Mouse (Mus musculus) spleen, adult 18-20 months (tissue): ENCODE measurements around the gene Grhl3.
"Not testable (repeated sequence)": the region's sequence is repeated elsewhere in the genome, so short reads cannot be mapped to it uniquely, and the experiment has no call there.

Source experiments
- DNase-seq, 2 experiments: peaks; one replicate each; pipeline ENCODE4 v3.0.0; 2022; ENCODE audit warnings: mixed read lengths in 2 of 2

Grhl3 gene

GRCm38 (mm10) chr4:135573251-135573808 lies at the start of gene Grhl3:
Grhl3 (minus strand) TSS chr4:135573630.
- DNase-seq: no peak

GRCm38 (mm10) chr4:135622290-135622689 lies 48.9 kb upstream of the Grhl3 start:
- no peak for DNase-seq

- DNase-seq: no peak
Observed at GRCm38 (mm10) chr4:135620461-135620860, 47.0 kb upstream of the Grhl3 start.

- peak; percentile 50 to 53 for DNase-seq
Observed at GRCm38 (mm10) chr4:135617783-135618470, 44.5 kb upstream of the Grhl3 start.

- DNase-seq: no peak
Observed at GRCm38 (mm10) chr4:135617038-135617437, 43.6 kb upstream of the Grhl3 start.

- DNase-seq: not testable (repeated sequence)
Observed at GRCm38 (mm10) chr4:135615307-135615706, 41.9 kb upstream of the Grhl3 start.

GRCm38 (mm10) chr4:135609986-135610385 lies 36.6 kb upstream of the Grhl3 start:
- DNase-seq: no peak

- no peak for DNase-seq
Observed at GRCm38 (mm10) chr4:135607979-135608885, 34.8 kb upstream of the Grhl3 start.

- no peak for DNase-seq
Observed at GRCm38 (mm10) chr4:135606271-135606670, 32.8 kb upstream of the Grhl3 start.

- no peak for DNase-seq
Observed at GRCm38 (mm10) chr4:135601530-135601929, 28.1 kb upstream of the Grhl3 start.

GRCm38 (mm10) chr4:135599497-135600182 lies 26.2 kb upstream of the Grhl3 start:
- DNase-seq: no peak

- DNase-seq: no peak
Observed at GRCm38 (mm10) chr4:135598998-135599397, 25.6 kb upstream of the Grhl3 start.

GRCm38 (mm10) chr4:135597571-135597970 lies 24.1 kb upstream of the Grhl3 start:
- DNase-seq: no peak

- DNase-seq: no peak
Observed at GRCm38 (mm10) chr4:135595943-135596342, 22.5 kb upstream of the Grhl3 start.

GRCm38 (mm10) chr4:135591610-135592304 lies 18.3 kb upstream of the Grhl3 start:
- no peak for DNase-seq

- no peak for DNase-seq
Observed at GRCm38 (mm10) chr4:135591086-135591485, 17.7 kb upstream of the Grhl3 start.

- DNase-seq: no peak
Observed at GRCm38 (mm10) chr4:135584838-135585237, 11.4 kb upstream of the Grhl3 start.

- no peak for DNase-seq
Observed at GRCm38 (mm10) chr4:135581222-135581910, 7.9 kb upstream of the Grhl3 start.

GRCm38 (mm10) chr4:135579695-135580094 lies 6.3 kb upstream of the Grhl3 start:
- no peak for DNase-seq

- no peak for DNase-seq
Observed at GRCm38 (mm10) chr4:135578490-135578889, 5.1 kb upstream of the Grhl3 start.

- DNase-seq: no peak
Observed at GRCm38 (mm10) chr4:135575365-135576140, 2.1 kb upstream of the Grhl3 start.
